Mouse (Mus musculus) neural tube, embryonic 13.5 days (tissue): ENCODE measurements at regions not wholly inside any gene's neighbourhood (a gene's known extent, or its start where the extent isn't known, plus 50 kb on each side); places are given as distances from the start of the nearest gene placed in this dataset.

Source experiments
- ATAC-seq: fragments of 200-750 bp; cut with Nextera tagmentation; 2 replicates; pipeline ENCODE4 v1.8.0; 2017; ENCODE audit warnings: low read depth, mild to moderate bottlenecking, moderate TSS enrichment, moderate library complexity
- H3K27ac ChIP-seq: fragments of 300-500 bp; sonication (generic); replicated peaks from 2 replicates; pipeline ENCODE4 v1.5.1; 2015; ENCODE audit warnings: moderate library complexity, mild to moderate bottlenecking, inconsistent platforms
- H3K27me3 ChIP-seq: fragments of 300-500 bp; sonication (generic); 2 replicates; pipeline ENCODE4 v1.6.1; 2015; ENCODE audit warnings: mild to moderate bottlenecking, inconsistent platforms
- H3K36me3 ChIP-seq: fragments of 300-500 bp; sonication (generic); 2 replicates; pipeline ENCODE4 v1.6.1; 2015; ENCODE audit warnings: mild to moderate bottlenecking, inconsistent platforms
- H3K4me1 ChIP-seq: fragments of 300-500 bp; sonication (generic); replicated peaks from 2 replicates; pipeline ENCODE4 v1.6.1; 2015; ENCODE audit warnings: inconsistent platforms
- H3K4me2 ChIP-seq: fragments of 300-500 bp; sonication (generic); 2 replicates; pipeline ENCODE4 v1.6.1; 2015; ENCODE audit warnings: inconsistent platforms, mild to moderate bottlenecking, moderate library complexity
- H3K4me3 ChIP-seq: fragments of 300-500 bp; sonication (generic); 2 replicates; pipeline ENCODE4 v1.5.1; 2015; ENCODE audit warnings: mild to moderate bottlenecking, inconsistent platforms
- H3K9ac ChIP-seq: fragments of 300-500 bp; sonication (generic); 2 replicates; pipeline ENCODE4 v1.6.1; 2015; ENCODE audit warnings: moderate library complexity, mild to moderate bottlenecking, inconsistent platforms
- H3K9me3 ChIP-seq: fragments of 300-500 bp; sonication (generic); 2 replicates; pipeline ENCODE4 v1.6.1; 2016; ENCODE audit warnings: inconsistent platforms
- WGBS: fragments of 180-500 bp; shearing (Covaris S2); methylation state at CpG from one replicate; pipeline ENCODE4 v1.1.7; 2015; 5-methylcytosine and 5-hydroxymethylcytosine counted together

DNA sequence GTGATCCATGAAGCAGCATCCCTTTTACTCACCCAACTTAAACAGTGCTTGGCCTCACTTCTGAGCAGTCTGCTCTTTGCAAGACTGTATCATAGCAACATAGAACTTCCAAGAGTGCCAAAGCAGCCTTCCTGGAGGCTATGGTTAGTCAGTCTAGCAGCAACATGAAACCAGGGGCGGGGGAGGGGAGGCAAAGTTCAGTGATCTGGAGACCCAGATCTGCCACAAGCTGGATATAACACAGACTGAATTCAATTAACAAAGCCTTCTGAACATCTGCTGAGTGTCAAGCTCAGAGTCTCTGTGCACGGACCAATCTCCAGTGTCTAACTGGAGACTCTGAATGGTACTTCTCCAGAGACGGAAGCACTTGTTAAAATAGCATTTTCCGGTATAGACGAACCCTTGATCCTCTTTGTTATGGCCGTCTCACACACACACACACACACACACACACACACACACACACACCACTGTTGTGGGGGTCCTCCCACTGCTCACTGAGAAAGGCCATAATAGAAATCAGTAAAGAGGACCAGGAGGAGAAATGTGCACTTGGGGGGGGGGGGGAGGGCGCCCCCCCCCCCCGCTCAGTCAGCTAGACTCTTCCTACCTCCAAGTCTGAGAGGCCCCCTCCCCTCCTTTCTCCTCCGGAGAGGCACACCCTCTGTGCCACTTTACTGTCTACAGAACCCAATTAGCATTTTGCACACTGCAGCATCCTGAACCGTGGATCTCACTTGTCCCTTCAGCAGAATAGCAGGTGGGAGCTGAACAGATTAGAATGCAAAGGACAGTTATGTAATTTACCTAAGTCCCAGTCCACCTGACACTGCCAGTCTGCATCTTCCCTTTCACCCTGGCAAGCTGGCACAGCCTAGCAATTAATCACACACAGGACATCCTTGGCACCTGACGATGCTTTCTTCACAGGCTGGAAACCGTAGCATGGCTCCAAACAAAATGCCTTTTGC is 112.3 kb upstream of the Slc22a22 start:
- Histone ChIP-seq H3K4me2 (no peak overlapping the region), H3K27ac (no peak overlapping the region)

DNA sequence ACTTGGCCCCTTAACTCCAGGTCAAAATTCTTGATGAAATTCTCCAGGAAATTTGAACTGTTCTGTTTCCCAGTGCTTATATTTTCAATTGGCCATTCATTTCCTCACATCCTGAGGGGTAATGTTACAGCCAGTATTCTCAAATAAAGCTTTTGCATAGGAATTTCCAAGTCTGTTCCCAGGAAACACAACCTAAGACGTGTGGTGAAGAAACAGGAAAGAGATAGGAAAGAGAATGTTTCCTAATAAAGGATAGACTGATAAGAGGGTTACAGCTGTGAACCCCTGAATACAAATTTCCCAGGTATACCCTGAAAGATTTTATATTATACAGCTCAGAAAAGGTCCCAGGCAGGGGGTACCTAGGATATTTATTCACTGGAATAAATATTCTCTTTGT is 108.0 kb upstream of the Slc22a22 start:
- Histone ChIP-seq H3K4me3 (no peak overlapping the region), H3K36me3 (no peaks in the 10 kb centered on the region), H3K27me3 (no peaks in the 10 kb centered on the region), H3K4me1 (peaks cover 13% of the 10 kb centered on the region), H3K27ac (no peak overlapping the region), H3K9ac (no peak overlapping the region), H3K9me3 (no peaks in the 10 kb centered on the region), H3K4me2 (no peak overlapping the region)
- WGBS = 65% methylated on average over 1 of the region's 1 CpGs
- no peak for ATAC-seq

More for the DNA sequence above, 112.3 kb upstream of the Slc22a22 start:
- peak; percentile 75 for ATAC-seq
- peaks cover 15% of the 10 kb centered on the region for H3K4me1 ChIP-seq
- no peaks in the 10 kb centered on the region for H3K27me3 ChIP-seq
- H3K4me3 ChIP-seq = no peak overlapping the region
- H3K36me3 ChIP-seq = no peaks in the 10 kb centered on the region
- no peaks in the 10 kb centered on the region for H3K9me3 ChIP-seq
- WGBS = 44% methylated on average over 10 of the region's 12 CpGs
- H3K9ac ChIP-seq = no peak overlapping the region

DNA sequence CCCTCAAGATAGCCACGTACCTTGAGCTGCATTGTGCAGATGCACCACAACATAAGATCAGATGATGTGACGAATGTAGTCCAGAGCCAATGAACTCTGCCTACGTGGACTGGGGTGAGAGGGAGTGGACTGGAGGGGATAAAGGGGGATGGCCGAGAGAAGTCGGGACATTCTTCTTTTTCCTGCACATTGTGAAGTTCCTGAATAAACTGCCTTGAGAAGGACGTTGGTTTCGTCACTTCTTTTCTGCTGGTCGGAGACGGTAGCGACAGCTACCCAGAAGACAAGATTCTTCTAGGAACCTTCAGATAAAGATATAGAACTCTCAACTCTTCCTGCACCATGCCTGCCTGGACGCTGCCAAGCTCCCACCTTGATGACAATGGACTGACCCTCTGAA is 107.1 kb upstream of the Slc22a22 start:
- H3K9me3 ChIP-seq = no peaks in the 10 kb centered on the region
- no peak overlapping the region for H3K27ac ChIP-seq
- no peaks in the 10 kb centered on the region for H3K27me3 ChIP-seq
- H3K4me1 ChIP-seq = peaks cover 3% of the 10 kb centered on the region
- H3K36me3 ChIP-seq = no peaks in the 10 kb centered on the region
- no peak for ATAC-seq
- no peak overlapping the region for H3K9ac ChIP-seq
- H3K4me3 ChIP-seq = no peak overlapping the region
- no peak overlapping the region for H3K4me2 ChIP-seq
- WGBS = 90% methylated on average over 11 of the region's 11 CpGs

DNA sequence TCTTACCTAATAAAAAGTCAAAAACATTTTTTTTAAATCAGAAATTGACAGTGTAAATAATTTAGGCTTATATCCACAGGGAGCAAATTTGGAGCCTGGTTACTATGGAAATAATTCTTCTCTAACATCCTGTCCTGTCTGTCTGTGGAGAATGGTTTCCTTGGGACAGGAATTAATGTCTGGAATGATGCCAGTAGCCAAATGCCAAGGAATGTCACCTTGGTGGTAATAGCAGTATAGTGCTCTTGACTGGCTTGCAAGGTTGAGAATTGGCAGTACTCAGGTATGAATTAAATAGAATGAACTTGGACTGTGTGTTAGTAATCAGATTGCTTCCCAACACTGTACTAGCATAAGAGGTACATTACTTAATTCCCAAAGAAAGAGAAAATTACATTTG is 103.8 kb upstream of the Slc22a22 start:
- ATAC-seq = no peak
- no peak overlapping the region for H3K27ac ChIP-seq
- no peak overlapping the region for H3K4me2 ChIP-seq
- H3K9ac ChIP-seq = no peak overlapping the region
- no peaks in the 10 kb centered on the region for H3K36me3 ChIP-seq
- no peaks in the 10 kb centered on the region for H3K27me3 ChIP-seq
- no peak overlapping the region for H3K4me3 ChIP-seq
- H3K9me3 ChIP-seq = no peaks in the 10 kb centered on the region
- H3K4me1 ChIP-seq = no peaks in the 10 kb centered on the region

DNA sequence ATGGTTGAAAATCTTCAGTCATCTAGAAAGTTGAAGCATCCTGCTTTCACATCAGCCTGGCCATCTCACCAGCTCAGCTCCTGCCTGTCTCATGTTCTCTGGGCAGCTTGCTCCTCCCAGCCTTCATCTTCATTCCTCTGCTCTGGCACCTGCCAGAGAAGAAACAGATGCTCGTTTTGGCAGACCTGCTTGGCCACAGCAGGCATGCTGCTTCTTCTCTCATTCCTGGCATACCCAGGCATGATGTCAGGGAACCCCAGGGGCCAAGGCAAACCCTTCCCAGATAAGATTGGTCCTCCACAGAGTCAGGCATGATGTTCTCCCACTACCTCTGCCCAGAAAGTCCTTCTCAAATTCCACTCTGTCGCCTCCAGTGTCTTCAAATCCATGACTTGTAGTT is 101.4 kb upstream of the Slc22a22 start:
- H3K4me1 ChIP-seq = no peaks in the 10 kb centered on the region
- 51% methylated on average over 2 of the region's 2 CpGs for WGBS
- no peaks in the 10 kb centered on the region for H3K9me3 ChIP-seq
- no peak for ATAC-seq
- no peaks in the 10 kb centered on the region for H3K36me3 ChIP-seq
- H3K27ac ChIP-seq = no peak overlapping the region
- no peak overlapping the region for H3K4me2 ChIP-seq
- H3K9ac ChIP-seq = no peak overlapping the region
- no peaks in the 10 kb centered on the region for H3K27me3 ChIP-seq
- H3K4me3 ChIP-seq = no peak overlapping the region

DNA sequence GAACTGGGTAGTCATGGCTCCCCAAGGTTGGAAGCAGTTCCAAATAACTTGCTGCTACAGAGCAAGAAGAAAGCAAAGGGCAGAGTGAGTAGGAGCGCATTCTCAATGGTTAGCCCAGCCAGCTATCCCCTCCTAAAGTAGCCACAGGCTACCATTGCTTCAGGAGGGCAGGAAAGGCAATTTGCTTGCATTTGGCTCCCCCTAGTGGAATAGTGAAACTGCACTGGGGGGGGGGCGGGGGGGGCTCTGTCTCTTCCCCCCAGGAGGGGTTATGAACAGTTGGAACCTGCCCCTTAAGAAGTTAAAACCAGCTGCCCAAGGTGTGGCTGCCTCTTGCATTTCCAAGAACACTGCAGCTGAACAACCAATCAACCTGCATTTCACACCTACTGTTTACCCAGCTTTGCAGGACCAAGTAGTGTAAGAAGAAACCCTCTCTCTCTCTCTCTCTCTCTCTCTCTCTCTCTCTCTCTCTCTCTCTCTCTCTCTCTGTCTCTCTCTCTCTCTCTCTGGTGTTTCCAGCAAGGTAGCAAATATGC is 96.7 kb upstream of the Slc22a22 start:
- H3K4me3 ChIP-seq = no peak overlapping the region
- ATAC-seq = no peak
- no peaks in the 10 kb centered on the region for H3K27me3 ChIP-seq
- no peaks in the 10 kb centered on the region for H3K36me3 ChIP-seq
- H3K9me3 ChIP-seq = no peaks in the 10 kb centered on the region
- WGBS = 48% methylated on average over 2 of the region's 2 CpGs
- no peak overlapping the region for H3K4me2 ChIP-seq
- H3K9ac ChIP-seq = no peak overlapping the region
- no peaks in the 10 kb centered on the region for H3K4me1 ChIP-seq
- no peak overlapping the region for H3K27ac ChIP-seq

DNA sequence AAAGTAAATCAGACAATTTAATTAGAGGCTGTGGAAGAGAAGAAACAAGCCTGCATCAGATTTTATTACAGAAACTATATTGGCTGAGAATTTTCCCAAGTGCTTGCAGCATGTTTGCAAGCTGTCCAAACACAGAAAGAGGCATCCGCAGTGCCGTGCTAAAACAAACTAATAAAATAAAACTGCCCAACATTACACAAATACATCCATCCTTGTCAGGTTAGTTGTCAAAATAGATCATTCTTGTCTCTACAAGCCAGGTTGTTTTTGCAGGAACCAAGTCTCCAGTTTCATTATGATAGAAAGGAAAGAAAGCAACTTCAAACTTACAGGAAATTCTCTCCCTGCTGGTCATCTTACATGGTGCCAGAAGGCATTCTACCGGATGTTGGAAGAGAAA is 95.0 kb upstream of the Slc22a22 start:
- H3K27me3 ChIP-seq = no peaks in the 10 kb centered on the region
- H3K4me3 ChIP-seq = no peak overlapping the region
- 81% methylated on average over 3 of the region's 3 CpGs for WGBS
- no peaks in the 10 kb centered on the region for H3K36me3 ChIP-seq
- H3K4me1 ChIP-seq = no peaks in the 10 kb centered on the region
- no peaks in the 10 kb centered on the region for H3K9me3 ChIP-seq
- no peak for ATAC-seq
- no peak overlapping the region for H3K27ac ChIP-seq
- no peak overlapping the region for H3K4me2 ChIP-seq
- H3K9ac ChIP-seq = no peak overlapping the region

DNA sequence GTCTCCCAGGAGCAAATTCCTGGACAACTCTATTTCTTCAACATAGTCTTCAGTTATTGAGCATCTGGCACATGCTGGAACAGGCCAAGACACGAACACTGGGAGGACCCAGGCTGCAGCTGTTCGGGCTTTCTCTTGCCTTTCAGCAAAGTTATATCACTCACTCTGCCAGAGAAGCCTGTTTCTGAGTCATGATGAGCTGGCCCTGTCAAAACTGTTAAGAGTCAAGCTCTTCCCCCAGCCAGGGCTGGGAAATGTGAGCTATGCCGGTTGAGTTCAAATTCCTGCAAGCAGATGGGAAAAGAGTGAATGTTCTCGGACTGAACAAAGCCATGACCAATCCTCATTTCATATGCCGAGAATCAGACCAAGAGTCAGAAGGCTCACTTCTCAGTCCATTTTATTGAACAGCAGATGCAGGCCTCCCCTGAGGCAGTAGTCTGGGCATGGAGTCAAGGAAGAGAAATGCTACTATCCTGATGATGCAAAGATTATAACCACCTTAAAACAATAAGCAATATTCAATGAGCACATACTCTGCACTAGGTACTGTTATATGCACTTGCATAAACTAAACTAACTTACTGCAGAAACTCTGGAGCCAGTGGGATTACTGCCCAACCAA is 90.7 kb upstream of the Slc22a22 start:
- no peak overlapping the region for H3K4me3 ChIP-seq
- H3K4me1 ChIP-seq = no peaks in the 10 kb centered on the region
- H3K36me3 ChIP-seq = no peaks in the 10 kb centered on the region
- H3K27ac ChIP-seq = no peak overlapping the region
- no peak for ATAC-seq
- H3K9me3 ChIP-seq = no peaks in the 10 kb centered on the region
- no peak overlapping the region for H3K4me2 ChIP-seq
- 59% methylated on average over 5 of the region's 5 CpGs for WGBS
- H3K27me3 ChIP-seq = no peaks in the 10 kb centered on the region
- H3K9ac ChIP-seq = no peak overlapping the region

DNA sequence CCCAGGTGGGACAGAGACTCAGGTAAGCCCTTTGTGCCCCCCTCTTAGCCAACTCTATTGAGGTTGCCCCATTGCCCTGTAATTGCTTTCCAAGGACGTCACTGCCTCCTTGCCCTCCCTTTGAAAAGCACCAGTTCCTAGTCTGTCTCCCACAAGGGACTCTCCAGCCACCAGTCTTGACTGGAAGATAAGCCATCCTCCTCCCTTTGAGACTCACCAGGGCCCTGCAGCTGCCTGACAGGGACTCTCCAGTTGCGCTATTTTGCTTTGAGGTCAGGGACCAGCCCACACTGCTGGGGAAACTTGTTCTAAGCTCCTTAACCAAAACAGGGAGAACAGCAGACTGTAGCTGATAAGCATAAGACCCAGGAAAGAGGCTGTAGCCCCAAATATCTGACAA is 69.7 kb upstream of the Slc22a22 start:
- Histone ChIP-seq H3K27ac (no peak overlapping the region), H3K9ac (no peak overlapping the region), H3K4me3 (no peak overlapping the region), H3K4me1 (no peaks in the 10 kb centered on the region), H3K4me2 (no peak overlapping the region), H3K27me3 (no peaks in the 10 kb centered on the region), H3K36me3 (no peaks in the 10 kb centered on the region), H3K9me3 (no peaks in the 10 kb centered on the region)
- no peak for ATAC-seq
- WGBS = 57% methylated on average over 2 of the region's 2 CpGs

DNA sequence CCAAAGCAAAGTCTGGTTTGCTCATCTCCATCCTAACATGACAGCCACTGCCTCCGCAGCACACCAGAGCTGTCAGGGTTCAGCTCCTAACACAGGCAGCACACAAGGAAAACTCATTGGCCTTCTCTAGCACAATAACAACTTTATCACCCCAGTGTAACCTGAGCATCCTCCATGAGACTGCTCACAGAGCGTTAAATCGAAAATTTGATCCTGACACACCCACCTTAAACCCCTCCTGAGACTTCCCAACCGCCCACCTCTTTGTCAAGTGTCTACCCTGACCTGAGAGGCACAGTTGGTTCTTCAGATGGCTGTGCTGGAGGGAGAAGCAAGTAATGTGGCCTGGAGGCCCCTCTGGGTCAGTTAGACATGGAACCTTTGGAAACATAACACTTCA is 67.7 kb upstream of the Slc22a22 start:
- Histone ChIP-seq H3K9ac (no peak overlapping the region), H3K4me1 (no peaks in the 10 kb centered on the region), H3K9me3 (no peaks in the 10 kb centered on the region), H3K27ac (no peak overlapping the region), H3K36me3 (no peaks in the 10 kb centered on the region), H3K27me3 (no peaks in the 10 kb centered on the region), H3K4me3 (no peak overlapping the region), H3K4me2 (no peak overlapping the region)
- WGBS = 64% methylated on average over 4 of the region's 4 CpGs
- ATAC-seq = no peak

DNA sequence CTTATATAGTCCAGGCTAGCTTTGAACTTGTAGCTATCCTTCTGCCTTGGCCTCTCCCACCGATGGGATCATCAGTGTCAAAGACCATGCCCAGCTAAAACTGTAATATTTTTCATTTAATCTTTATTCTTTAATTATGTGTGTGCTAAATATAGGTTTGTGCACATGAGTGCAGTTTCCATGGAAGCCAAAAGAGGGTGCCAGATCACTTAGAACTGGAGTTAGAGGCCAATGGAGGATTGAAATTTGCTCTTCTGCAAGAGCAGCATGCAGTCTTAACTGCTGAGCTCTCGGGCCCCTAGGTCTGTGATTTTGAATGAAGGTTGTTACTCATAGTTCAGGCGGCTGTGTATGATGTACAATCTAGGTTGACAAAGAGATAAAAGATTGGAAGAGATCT is 66.6 kb upstream of the Slc22a22 start:
- 78% methylated on average over 3 of the region's 3 CpGs for WGBS
- Histone ChIP-seq H3K9ac (no peak overlapping the region), H3K27me3 (no peaks in the 10 kb centered on the region), H3K27ac (no peak overlapping the region), H3K4me2 (no peak overlapping the region), H3K9me3 (no peaks in the 10 kb centered on the region), H3K36me3 (no peaks in the 10 kb centered on the region), H3K4me1 (no peaks in the 10 kb centered on the region), H3K4me3 (no peak overlapping the region)
- ATAC-seq = no peak

DNA sequence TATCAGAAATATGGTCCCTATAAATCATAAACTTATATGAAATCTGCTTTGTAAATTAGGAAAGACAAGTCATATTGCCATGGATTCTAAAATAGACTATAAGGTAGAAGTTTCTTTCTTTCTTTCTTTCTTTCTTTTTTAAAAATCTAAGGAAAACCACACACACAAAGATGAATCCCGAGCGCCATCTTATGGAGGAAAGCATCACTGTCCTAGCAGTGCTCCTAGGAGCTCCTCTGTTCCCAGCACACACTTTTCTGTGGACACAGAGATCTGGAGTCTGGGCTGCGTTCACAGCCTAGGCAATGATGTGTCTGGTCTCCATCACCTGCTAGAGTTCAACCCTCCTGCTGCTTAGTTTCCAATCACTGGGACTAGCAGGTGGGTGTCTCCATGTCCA is 65.2 kb upstream of the Slc22a22 start:
- Histone ChIP-seq H3K9me3 (no peaks in the 10 kb centered on the region), H3K4me3 (no peak overlapping the region), H3K27me3 (no peaks in the 10 kb centered on the region), H3K4me2 (no peak overlapping the region), H3K27ac (no peak overlapping the region), H3K36me3 (no peaks in the 10 kb centered on the region), H3K9ac (no peak overlapping the region), H3K4me1 (no peaks in the 10 kb centered on the region)
- no peak for ATAC-seq
- 33% methylated on average over 3 of the region's 3 CpGs for WGBS
